Mouse (Mus musculus): Measurements from ENCODE around the gene Akap7. TPM values are rescaled to one million over a fixed set of nuclear protein-coding genes. Genes with fewer than 3 reads are reported as not detected.

Gene Akap7
- total and polyA plus RNA-seq, 3 experiments = 1.9 to 7.7 TPM; not detected in 1

GRCm38 (mm10) chr10:25218746-25219145 lies 88.9 kb downstream of the Akap7 start:
- Histone ChIP-seq H3K27ac (ENCODE audit: control insufficient read depth, low read depth, low read length) (no peak overlapping the region), H3K9me3 (replicated peaks; ENCODE audit: insufficient read depth, low read length) (no peaks in the 10 kb centered on the region), H3K4me1 (ENCODE audit: control insufficient read depth in 1 of 2, insufficient read depth in 2 of 2, low read length in 2 of 2) (no peaks in the 10 kb centered on the region), H3K27me3 (ENCODE audit: control insufficient read depth in 1 of 2, insufficient read depth in 2 of 2, low read length in 2 of 2) (no peaks in the 10 kb centered on the region), H3K4me3 (ENCODE audit: control insufficient read depth in 1 of 2, insufficient read depth in 1 of 2, low read depth in 2 of 2, low read length in 2 of 2) (no peak overlapping the region), H3K36me3 (ENCODE audit: control insufficient read depth in 1 of 2, insufficient read depth in 2 of 2, low read length in 2 of 2) (no peaks in the 10 kb centered on the region), H3K79me2 (ENCODE audit: control insufficient read depth, insufficient read depth, low read length, poor library complexity) (no peaks in the 10 kb centered on the region), H3K9ac (ENCODE audit: control insufficient read depth, low read depth, low read length, poor library complexity, severe bottlenecking) (no peak overlapping the region)
- TF ChIP-seq ZMIZ1 (IDR thresholded peaks at IDR 0.05; ENCODE audit: low read depth, low read length) (no peak), ZNF384 (IDR thresholded peaks at IDR 0.05; ENCODE audit: low read depth, low read length) (no peak), CHD2 (IDR thresholded peaks at IDR 0.05; ENCODE audit: low read length) (no peak), MEF2A (IDR thresholded peaks at IDR 0.05; ENCODE audit: extremely low read depth, insufficient replicate concordance, low read depth, low read length, poor library complexity, severe bottlenecking) (no peak), RCOR1 (IDR thresholded peaks at IDR 0.05; ENCODE audit: low read depth, low read length) (no peak), ETS1 (IDR thresholded peaks at IDR 0.05; ENCODE audit: low read depth, low read length) (no peak), TAL1 (IDR thresholded peaks at IDR 0.05; ENCODE audit: low read length) (no peak), POLR2AphosphoS2 (IDR thresholded peaks at IDR 0.05; ENCODE audit: low read length) (no peak), ZC3H11A (IDR thresholded peaks at IDR 0.05; ENCODE audit: low read depth, low read length) (no peak), ELF1 (IDR thresholded peaks at IDR 0.05; ENCODE audit: low read depth, low read length) (no peak), E2F4 (IDR thresholded peaks at IDR 0.05; ENCODE audit: borderline replicate concordance, low read depth, low read length) (no peak), SMC3 (IDR thresholded peaks at IDR 0.05; ENCODE audit: low read depth, low read length) (no peak), TCF12 (IDR thresholded peaks at IDR 0.05; ENCODE audit: low read depth, low read length) (no peak), RAD21 (IDR thresholded peaks at IDR 0.05; ENCODE audit: low read depth, low read length) (no peak), MAZ (IDR thresholded peaks at IDR 0.05; ENCODE audit: low read depth, low read length) (no peak), USF2 (IDR thresholded peaks at IDR 0.05; ENCODE audit: borderline replicate concordance in 1 of 2, insufficient read depth in 1 of 2, low read depth in 1 of 2, low read length in 2 of 2) (no peak), MYB (IDR thresholded peaks at IDR 0.05; ENCODE audit: low read depth, low read length) (no peak), SIN3A (IDR thresholded peaks at IDR 0.05; ENCODE audit: low read length) (no peak), POLR2A (IDR thresholded peaks at IDR 0.05; ENCODE audit: control insufficient read depth in 1 of 2, insufficient read depth in 1 of 2, low read depth in 1 of 2, low read length in 2 of 2, poor library complexity in 1 of 2) (no peak)
- DNase-seq (ENCODE audit: low read depth, low spot score) = no peak

GRCm38 (mm10) chr10:25215977-25216376 lies 91.7 kb downstream of the Akap7 start:
- Histone ChIP-seq H3K27me3 (ENCODE audit: control insufficient read depth in 1 of 2, insufficient read depth in 2 of 2, low read length in 2 of 2) (no peaks in the 10 kb centered on the region), H3K9ac (ENCODE audit: control insufficient read depth, low read depth, low read length, poor library complexity, severe bottlenecking) (no peak overlapping the region), H3K36me3 (ENCODE audit: control insufficient read depth in 1 of 2, insufficient read depth in 2 of 2, low read length in 2 of 2) (no peaks in the 10 kb centered on the region), H3K79me2 (ENCODE audit: control insufficient read depth, insufficient read depth, low read length, poor library complexity) (no peaks in the 10 kb centered on the region), H3K9me3 (replicated peaks; ENCODE audit: insufficient read depth, low read length) (no peaks in the 10 kb centered on the region), H3K4me1 (ENCODE audit: control insufficient read depth in 1 of 2, insufficient read depth in 2 of 2, low read length in 2 of 2) (no peaks in the 10 kb centered on the region), H3K27ac (ENCODE audit: control insufficient read depth, low read depth, low read length) (no peak overlapping the region), H3K4me3 (ENCODE audit: control insufficient read depth in 1 of 2, insufficient read depth in 1 of 2, low read depth in 2 of 2, low read length in 2 of 2) (no peak overlapping the region)
- no peak for TF ChIP-seq CHD1 (IDR thresholded peaks at IDR 0.05; ENCODE audit: low read depth, low read length)
- no peak for TF ChIP-seq SIN3A (IDR thresholded peaks at IDR 0.05; ENCODE audit: low read length)
- no peak for TF ChIP-seq POLR2AphosphoS5 (IDR thresholded peaks at IDR 0.05; ENCODE audit: borderline replicate concordance, low read depth, low read length)
- TF ChIP-seq UBTF (IDR thresholded peaks at IDR 0.05; ENCODE audit: borderline replicate concordance, insufficient read depth, low read depth, low read length) = no peak
- no peak for TF ChIP-seq MYC (IDR thresholded peaks at IDR 0.05; ENCODE audit: low read depth, low read length)
- TF ChIP-seq MAZ (IDR thresholded peaks at IDR 0.05; ENCODE audit: low read depth, low read length) = no peak
- no peak for TF ChIP-seq USF1 (IDR thresholded peaks at IDR 0.05; ENCODE audit: low read depth, low read length)
- no peak for TF ChIP-seq GABPA (IDR thresholded peaks at IDR 0.05; ENCODE audit: low read depth, low read length)
- no peak for TF ChIP-seq MAFK (IDR thresholded peaks at IDR 0.05; ENCODE audit: borderline replicate concordance, low read depth, low read length)
- no peak for TF ChIP-seq CHD2 (IDR thresholded peaks at IDR 0.05; ENCODE audit: low read length)
- TF ChIP-seq MXI1 (IDR thresholded peaks at IDR 0.05; ENCODE audit: low read depth, low read length) = no peak
- TF ChIP-seq SMC3 (IDR thresholded peaks at IDR 0.05; ENCODE audit: low read depth, low read length) = no peak
- no peak for TF ChIP-seq ZKSCAN1 (IDR thresholded peaks at IDR 0.05; ENCODE audit: low read depth, low read length)
- TF ChIP-seq JUND (IDR thresholded peaks at IDR 0.05; ENCODE audit: low read depth, low read length) = no peak
- no peak for TF ChIP-seq POLR2AphosphoS2 (IDR thresholded peaks at IDR 0.05; ENCODE audit: low read length)
- TF ChIP-seq KAT2A (conservative IDR thresholded peaks at IDR 0.05; ENCODE audit: low read depth, low read length) = no peak
- no peak for TF ChIP-seq GATA1 (IDR thresholded peaks at IDR 0.05; ENCODE audit: low read depth, low read length)
- TF ChIP-seq MAX (IDR thresholded peaks at IDR 0.05; ENCODE audit: low read length) = no peak
- no peak for TF ChIP-seq E2F4 (IDR thresholded peaks at IDR 0.05; ENCODE audit: borderline replicate concordance, low read depth, low read length)
- no peak for TF ChIP-seq POLR2A (IDR thresholded peaks at IDR 0.05; ENCODE audit: control insufficient read depth in 1 of 2, insufficient read depth in 1 of 2, low read depth in 1 of 2, low read length in 2 of 2, poor library complexity in 1 of 2)
- DNase-seq (ENCODE audit: low read depth, low spot score) = no peak
